Mouse (Mus musculus) liver (tissue): Measurements from ENCODE around the gene Lmf1.

Experiments used
- DNase-seq: peaks from one replicate; pipeline ENCODE4 v3.0.0-alpha.2; 2020; ENCODE audit warnings: mixed read lengths

Gene Lmf1

GRCm38 (mm10) chr17:25711136-25711535, 132.3 kb downstream of the Lmf1 start:
- DNase-seq = no peak
